Mouse (Mus musculus) neutrophil, adult 5-6 weeks (primary cell): Measurements from ENCODE around the gene Cabp5. TPM values are rescaled to one million over a fixed set of nuclear protein-coding genes. Genes with fewer than 3 reads are reported as not detected.
"Not testable (repeated sequence)": the region's sequence is repeated elsewhere in the genome, so short reads cannot be mapped to it uniquely, and the experiment has no call there.

Experiments
- ATAC-seq: fragments of 151-379, 151-347 bp; 2 replicates; pipeline ENCODE4 v1.8.0; 2017; ENCODE audit warnings: mild to moderate bottlenecking, moderate TSS enrichment; ENCODE audit not compliant: insufficient number of reproducible peaks, poor library complexity, low FRiP score, severe bottlenecking; ENCODE audit errors: extremely low read depth
- total RNA-seq: library from RNA; stranded (forward); fragments of 200-1000 nt; gene quantifications from 2 replicates; pipeline ENCODE4 v1.2.3, GENCODE M21; 2017

The Cabp5 gene
- total RNA-seq: not detected in 2 replicates

GRCm38 (mm10) chr7:13397832-13398231, at the start of gene Cabp5:
TSS of gene Cabp5 (plus strand) at chr7:13398132.
- no peak for ATAC-seq

DNA sequence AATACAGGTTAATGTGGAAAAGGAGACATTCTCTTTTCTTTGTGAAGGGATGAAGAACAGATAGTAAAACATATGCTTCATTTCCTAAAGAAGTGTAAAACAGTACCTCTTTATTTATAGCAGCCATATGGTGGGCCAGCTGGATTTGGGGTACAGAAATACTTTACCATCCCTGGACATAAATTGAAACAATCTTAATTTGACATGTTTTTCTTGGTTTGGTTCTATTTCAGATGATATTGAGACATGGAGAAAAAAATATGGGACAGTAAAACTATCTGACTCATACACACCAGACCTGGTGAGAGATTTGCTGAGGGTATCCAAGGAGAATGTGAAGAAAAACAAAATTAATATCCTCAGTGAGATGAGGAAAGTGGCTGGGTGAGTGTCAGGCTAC, 42.0 kb upstream of the Cabp5 start:
- no peak for ATAC-seq

DNA sequence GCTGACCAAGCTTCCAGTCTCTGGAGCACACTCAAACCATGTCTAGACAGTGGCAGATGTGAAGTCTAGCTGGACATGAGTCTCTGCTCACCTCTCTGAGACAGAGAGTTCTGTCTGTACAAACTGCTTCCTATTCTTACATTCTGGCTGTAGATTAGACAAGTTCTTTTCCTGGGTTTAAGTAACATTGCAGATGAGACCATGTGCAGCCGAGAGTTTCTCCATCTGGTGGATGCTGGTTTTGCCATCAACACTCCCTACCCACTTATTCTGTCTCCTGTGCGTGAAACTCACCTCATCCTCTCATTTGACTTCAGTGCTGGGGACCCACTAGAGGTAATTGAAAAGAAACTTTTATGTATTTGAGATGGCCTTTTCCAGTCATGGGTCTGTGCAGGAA, 17.3 kb upstream of the Cabp5 start:
- no peak for ATAC-seq

- ATAC-seq: not testable (repeated sequence)
These were observed 52.6 kb downstream of the Cabp5 start, which contains the start of gene Bsph1 for GRCm38 (mm10) chr7:13450541-13450940. TSS of gene Bsph1 (plus strand) at chr7:13450841.

Other genes starting within 250 kb of the Cabp5 start
- gene Vmn1r88, start 238.6 kb upstream of the Cabp5 start, total RNA-seq: 0.58 TPM in 1 of 2 replicates, not detected in the other
- gene Vmn1r89, start 185.1 kb upstream of the Cabp5 start, total RNA-seq: not detected in 2 replicates
- 8.5 and 8.6 TPM in 2 replicates for gene Lig1, start 120.8 kb upstream of the Cabp5 start, total RNA-seq
- gene Zswim9, start 119.4 kb upstream of the Cabp5 start, total RNA-seq: 7.2 and 8.2 TPM in 2 replicates
- gene Pla2g4c, start 73.5 kb upstream of the Cabp5 start, total RNA-seq: 0.23 and 0.37 TPM in 2 replicates
- gene Bsph1, start 52.7 kb downstream of the Cabp5 start, total RNA-seq: not detected in 2 replicates
- gene Bsph2, start 172.9 kb downstream of the Cabp5 start, total RNA-seq: not detected in 2 replicates
- not detected in 2 replicates for gene Sult2a5, start 225.8 kb downstream of the Cabp5 start, total RNA-seq